Mouse (Mus musculus): ENCODE measurements around the gene Cenpi. TPM values are rescaled to one million over a fixed set of nuclear protein-coding genes. Genes with fewer than 3 reads are reported as not detected.

The Cenpi gene
- polyA plus RNA-seq (2014; fragmentation: Nextera tagmentation; extraction: Ambion mirVana): 45.5 and 46.1 TPM in 2 replicates

DNA sequence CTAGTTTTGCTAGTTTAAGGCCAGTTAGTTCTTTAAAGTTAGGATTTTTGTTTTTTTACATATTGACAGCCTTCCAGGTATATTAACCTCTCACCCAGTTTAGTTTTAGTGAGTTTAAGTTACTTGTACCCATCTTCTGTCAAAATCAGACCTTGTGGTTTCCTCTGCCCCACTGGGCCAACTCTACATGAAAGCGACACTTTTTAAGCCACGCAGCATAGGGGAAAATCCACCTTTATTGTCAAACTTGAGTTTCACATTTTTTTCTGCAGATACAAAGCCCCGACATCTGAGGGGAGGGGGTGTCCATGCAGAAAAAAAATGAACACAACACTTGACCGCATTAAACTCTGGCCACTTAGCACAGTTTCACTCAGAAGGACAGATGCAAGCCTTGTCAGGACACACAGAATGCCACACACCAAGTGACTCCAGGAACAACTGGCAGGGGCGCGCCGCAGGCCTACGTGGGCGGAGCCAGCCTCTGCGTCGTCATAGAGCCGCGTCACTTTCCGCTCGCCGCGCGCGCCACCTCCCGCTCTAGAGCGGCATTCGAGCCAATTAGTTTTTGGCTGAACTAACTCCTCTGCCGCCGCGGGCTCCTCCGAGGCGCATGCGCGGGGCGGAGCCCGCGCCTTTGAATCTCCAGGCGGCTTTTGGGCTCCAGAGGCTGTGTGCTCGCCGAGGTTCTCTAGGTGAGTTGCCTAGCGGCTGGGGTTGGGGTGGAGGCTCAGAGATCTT, at the start of gene Cenpi:
Cenpi (plus strand) TSS at position 551 of the 741 bp plus-strand sequence.
- peak; percentile 95 for DNase-seq
- H3K27ac ChIP-seq (ENCODE audit: low read depth): peak within 1 kb of the TSS; percentile 48; the same call in 1 of the 2 replicates
- H3K4me3 ChIP-seq (ENCODE audit: low read depth, low read length): peak within 1 kb of the TSS; percentile 45
- no peaks in the 10 kb centered on the region for H3K9me3 ChIP-seq (ENCODE audit: low read depth, low read length)
- H3K36me3 ChIP-seq (ENCODE audit: insufficient read depth): 0 out of 2 replicates have a peak, but pooled peaks cover under 1% of the 10 kb centered on the region
- peak within 1 kb of the TSS; percentile 55 for H3K4me2 ChIP-seq
- H3K27me3 ChIP-seq (ENCODE audit: insufficient read depth, low read length): no peaks in the 10 kb centered on the region
- 0 out of 2 replicates have a peak, but pooled peaks cover 2% of the 10 kb centered on the region for H3K4me1 ChIP-seq (ENCODE audit: insufficient read depth)
- 8% methylated on average over 36 of the region's 36 CpGs for WGBS
- TF ChIP-seq CTCF (IDR thresholded peaks at IDR 0.05; ENCODE audit: low read depth): no peak
- peak within 1 kb of the TSS; percentile 49 for H3K9ac ChIP-seq
- ATAC-seq (ENCODE audit: insufficient read depth): peak; percentile 97

DNA sequence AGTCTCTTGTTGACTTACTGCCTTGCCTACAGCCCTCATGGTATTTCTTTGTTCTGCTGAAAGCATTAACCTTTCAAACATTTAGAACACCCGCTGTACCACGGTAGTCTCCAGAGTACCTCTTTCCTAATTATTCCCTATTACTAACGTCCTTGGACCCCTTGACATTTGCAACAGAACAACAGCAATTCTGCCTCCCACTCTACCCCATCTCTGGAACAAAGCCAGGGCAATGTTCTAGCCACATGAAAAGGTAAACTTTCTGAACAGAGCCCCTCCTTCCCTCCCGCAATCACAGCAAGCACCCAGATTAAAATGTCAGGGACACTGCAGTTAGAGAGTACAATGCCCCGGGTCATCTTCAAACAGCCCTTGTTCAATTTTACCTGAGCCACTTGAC, 46.7 kb upstream of the Cenpi start:
- no peaks in the 10 kb centered on the region for H3K36me3 ChIP-seq (ENCODE audit: insufficient read depth)
- H3K4me3 ChIP-seq (ENCODE audit: low read depth, low read length): no peak overlapping the region
- WGBS: 66% methylated on average over 5 of the region's 5 CpGs
- no peaks in the 10 kb centered on the region for H3K27me3 ChIP-seq (ENCODE audit: insufficient read depth, low read length)
- H3K9me3 ChIP-seq (ENCODE audit: low read depth, low read length): no peaks in the 10 kb centered on the region
- no peak for ATAC-seq (ENCODE audit: insufficient read depth)
- no peak overlapping the region for H3K9ac ChIP-seq
- H3K27ac ChIP-seq (ENCODE audit: low read depth): no peak overlapping the region
- no peak for TF ChIP-seq CTCF (IDR thresholded peaks at IDR 0.05; ENCODE audit: low read depth)
- no peak for DNase-seq
- H3K4me2 ChIP-seq: no peak overlapping the region
- no peaks in the 10 kb centered on the region for H3K4me1 ChIP-seq (ENCODE audit: insufficient read depth)

DNA sequence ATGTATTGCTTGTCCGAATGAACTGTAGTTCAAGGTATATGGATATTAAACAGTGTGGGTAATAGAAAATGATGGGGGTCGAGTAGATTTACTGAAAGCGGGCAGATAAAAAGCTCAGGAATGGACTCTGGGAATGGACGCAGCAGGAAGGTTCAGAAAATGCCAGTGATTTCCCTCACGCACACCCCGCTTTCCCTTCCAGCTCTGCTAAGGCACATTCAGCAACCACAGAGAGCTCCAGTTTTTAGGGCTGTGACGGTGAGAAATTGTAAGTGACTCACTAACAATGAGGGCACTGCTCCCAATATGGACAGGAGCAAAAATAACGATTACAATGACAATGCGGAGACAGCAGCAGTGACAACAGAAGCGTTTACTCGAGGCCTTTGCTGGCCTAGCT, 45.8 kb upstream of the Cenpi start:
- ATAC-seq (ENCODE audit: insufficient read depth) (no peak), DNase-seq (no peak)
- no peak overlapping the region for H3K27ac ChIP-seq (ENCODE audit: low read depth)
- H3K27me3 ChIP-seq (ENCODE audit: insufficient read depth, low read length): no peaks in the 10 kb centered on the region
- no peaks in the 10 kb centered on the region for H3K36me3 ChIP-seq (ENCODE audit: insufficient read depth)
- H3K9me3 ChIP-seq (ENCODE audit: low read depth, low read length): no peaks in the 10 kb centered on the region
- H3K4me2 ChIP-seq: no peak overlapping the region
- no peak for TF ChIP-seq CTCF (IDR thresholded peaks at IDR 0.05; ENCODE audit: low read depth)
- H3K4me1 ChIP-seq (ENCODE audit: insufficient read depth): no peaks in the 10 kb centered on the region
- no peak overlapping the region for H3K9ac ChIP-seq
- no peak overlapping the region for H3K4me3 ChIP-seq (ENCODE audit: low read depth, low read length)
- 76% methylated on average over 11 of the region's 11 CpGs for WGBS

DNA sequence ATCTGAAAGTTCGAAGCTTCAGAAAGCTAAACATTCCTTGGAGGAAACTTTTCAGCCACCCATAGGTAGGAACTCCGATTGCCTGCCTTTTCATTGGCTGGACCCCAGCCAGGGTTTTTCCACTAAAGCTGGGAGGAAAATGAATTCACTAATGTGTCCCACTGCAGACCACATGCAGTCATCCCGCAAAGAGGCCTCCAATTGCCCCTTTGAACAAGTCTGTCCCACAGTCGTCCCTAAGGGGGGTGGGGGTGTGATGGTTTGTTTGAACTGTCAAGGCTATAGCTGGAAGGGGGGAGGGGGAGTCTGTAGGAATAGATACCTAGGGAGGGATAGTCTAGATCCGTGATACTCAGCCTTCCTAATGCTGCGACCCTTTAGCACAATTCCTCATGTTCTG, 32.2 kb upstream of the Cenpi start:
- Histone ChIP-seq H3K36me3 (ENCODE audit: insufficient read depth) (no peaks in the 10 kb centered on the region), H3K9ac (no peak overlapping the region), H3K4me2 (peak overlapping the region; percentile 57), H3K27ac (ENCODE audit: low read depth) (no peak overlapping the region), H3K4me3 (ENCODE audit: low read depth, low read length) (peak overlapping the region; percentile 16; the same call in 1 of the 2 replicates), H3K9me3 (ENCODE audit: low read depth, low read length) (no peaks in the 10 kb centered on the region), H3K4me1 (ENCODE audit: insufficient read depth) (no peaks in the 10 kb centered on the region), H3K27me3 (ENCODE audit: insufficient read depth, low read length) (no peaks in the 10 kb centered on the region)
- ATAC-seq (ENCODE audit: insufficient read depth) (peak; percentile 36; the same call in 1 of the 2 replicates), DNase-seq (peak; percentile 71)
- no peak for TF ChIP-seq CTCF (IDR thresholded peaks at IDR 0.05; ENCODE audit: low read depth)
- WGBS: 16% methylated on average over 6 of the region's 6 CpGs

DNA sequence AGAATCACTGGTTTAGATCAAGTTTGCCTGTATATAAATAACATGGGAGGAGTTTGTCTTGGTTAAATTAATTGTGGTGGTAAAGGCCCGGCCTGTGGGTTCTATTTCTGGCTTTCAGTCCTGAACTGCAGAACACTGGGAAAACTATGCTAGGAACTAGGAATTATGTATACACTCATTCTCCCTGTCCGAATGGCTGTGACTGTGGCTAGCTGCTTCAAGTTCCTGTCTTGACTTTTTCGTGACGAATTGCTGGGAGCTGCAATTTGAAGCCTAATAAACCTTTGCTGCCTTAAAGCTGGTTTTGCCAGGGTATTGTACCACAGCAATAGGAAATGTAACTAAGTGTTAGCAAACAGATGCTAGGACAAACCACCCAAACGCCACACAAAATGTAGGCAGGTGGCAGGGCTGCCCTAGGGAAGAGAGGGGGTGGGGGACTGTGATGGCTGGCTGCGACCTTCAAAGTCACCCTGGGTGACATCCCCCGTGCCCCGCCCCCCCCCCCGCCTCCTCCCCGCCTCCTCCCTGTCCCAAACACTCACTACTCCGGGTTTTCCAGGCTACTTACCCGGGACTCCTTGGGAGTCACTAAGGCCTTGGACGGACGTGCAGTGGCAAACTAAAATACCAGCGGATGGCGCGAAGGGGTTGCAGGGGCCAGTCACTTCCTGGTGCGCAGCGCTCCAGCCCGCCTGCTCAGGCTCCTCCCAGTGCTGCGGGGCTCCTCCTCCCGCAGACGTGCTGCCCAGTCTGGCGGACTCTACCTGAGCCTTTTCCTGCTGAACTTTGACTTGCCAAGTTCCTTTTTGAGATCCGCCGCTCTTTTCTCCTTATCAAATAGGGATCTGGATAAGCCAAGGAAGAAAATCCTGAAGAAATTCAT, 31.4 kb upstream of the Cenpi start, which contains the start of gene Trmt2b:
Trmt2b (minus strand) TSS at position 710 of the 886 bp plus-strand sequence.
- ATAC-seq (ENCODE audit: insufficient read depth) (peak; percentile 95), DNase-seq (peak; percentile 77)
- H3K4me2 ChIP-seq: peak within 1 kb of the TSS; percentile 57
- H3K27me3 ChIP-seq (ENCODE audit: insufficient read depth, low read length): no peaks in the 10 kb centered on the region
- H3K9me3 ChIP-seq (ENCODE audit: low read depth, low read length): no peaks in the 10 kb centered on the region
- no peaks in the 10 kb centered on the region for H3K4me1 ChIP-seq (ENCODE audit: insufficient read depth)
- WGBS: 14% methylated on average over 21 of the region's 26 CpGs
- peak within 1 kb of the TSS; percentile 40 for H3K9ac ChIP-seq
- peak within 1 kb of the TSS; percentile 36 for H3K4me3 ChIP-seq (ENCODE audit: low read depth, low read length)
- no peaks in the 10 kb centered on the region for H3K36me3 ChIP-seq (ENCODE audit: insufficient read depth)
- no peak for TF ChIP-seq CTCF (IDR thresholded peaks at IDR 0.05; ENCODE audit: low read depth)
- peak within 1 kb of the TSS; percentile 80 for H3K27ac ChIP-seq (ENCODE audit: low read depth)

DNA sequence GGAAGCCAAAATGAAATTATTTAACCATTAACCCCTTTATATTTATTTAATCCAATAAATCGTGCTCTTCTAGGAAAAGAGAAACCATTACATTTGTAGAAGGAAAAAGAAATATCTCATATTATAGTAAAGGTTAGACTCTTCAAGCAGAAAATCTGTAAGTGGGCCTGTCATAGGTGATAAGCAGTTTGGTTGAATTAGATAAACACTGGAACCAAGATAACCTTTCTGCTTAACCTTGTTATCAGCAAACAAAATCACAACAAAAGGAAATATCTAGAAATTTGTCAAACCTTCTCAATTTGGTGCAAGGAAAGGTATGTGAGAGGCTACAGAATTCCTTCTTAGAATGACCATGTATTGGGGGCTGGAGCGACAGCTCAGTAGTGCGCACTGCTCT, 27.4 kb upstream of the Cenpi start:
- H3K4me3 ChIP-seq (ENCODE audit: low read depth, low read length): no peak overlapping the region
- no peaks in the 10 kb centered on the region for H3K9me3 ChIP-seq (ENCODE audit: low read depth, low read length)
- no peaks in the 10 kb centered on the region for H3K4me1 ChIP-seq (ENCODE audit: insufficient read depth)
- DNase-seq (no peak), ATAC-seq (ENCODE audit: insufficient read depth) (no peak)
- no peaks in the 10 kb centered on the region for H3K27me3 ChIP-seq (ENCODE audit: insufficient read depth, low read length)
- no peak overlapping the region for H3K9ac ChIP-seq
- no peak overlapping the region for H3K4me2 ChIP-seq
- no peaks in the 10 kb centered on the region for H3K36me3 ChIP-seq (ENCODE audit: insufficient read depth)
- H3K27ac ChIP-seq (ENCODE audit: low read depth): no peak overlapping the region
- 62% methylated on average over 3 of the region's 3 CpGs for WGBS
- no peak for TF ChIP-seq CTCF (IDR thresholded peaks at IDR 0.05; ENCODE audit: low read depth)

DNA sequence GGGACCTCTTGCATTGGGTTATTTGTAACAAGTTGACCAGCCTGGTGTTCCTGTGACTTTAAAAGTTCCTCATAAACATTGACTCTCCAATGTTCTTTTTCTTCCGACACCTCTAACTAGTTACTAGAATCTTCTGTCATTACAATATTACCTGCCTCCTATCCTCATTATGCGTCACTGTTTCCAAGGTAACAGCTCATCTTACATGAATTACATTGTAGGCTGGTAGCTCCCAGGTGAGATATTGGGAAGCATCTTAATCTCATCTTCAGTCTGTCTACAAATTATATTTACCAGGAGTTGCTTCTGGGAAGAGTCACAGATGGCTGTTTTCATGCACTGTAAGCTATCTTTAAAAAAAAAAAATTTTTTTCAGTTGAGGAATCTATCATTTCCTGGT, 22.8 kb upstream of the Cenpi start:
- 91% methylated on average over 2 of the region's 2 CpGs for WGBS
- H3K27ac ChIP-seq (ENCODE audit: low read depth): no peak overlapping the region

More for the DNA sequence above, 22.8 kb upstream of the Cenpi start:
- Histone ChIP-seq H3K27me3 (ENCODE audit: insufficient read depth, low read length) (no peaks in the 10 kb centered on the region), H3K9ac (no peak overlapping the region), H3K4me1 (ENCODE audit: insufficient read depth) (no peaks in the 10 kb centered on the region), H3K4me3 (ENCODE audit: low read depth, low read length) (no peak overlapping the region), H3K4me2 (no peak overlapping the region), H3K36me3 (ENCODE audit: insufficient read depth) (no peaks in the 10 kb centered on the region), H3K9me3 (ENCODE audit: low read depth, low read length) (no peaks in the 10 kb centered on the region)
- DNase-seq (no peak), ATAC-seq (ENCODE audit: insufficient read depth) (no peak)
- TF ChIP-seq CTCF (IDR thresholded peaks at IDR 0.05; ENCODE audit: low read depth): no peak
